Mouse (Mus musculus): ENCODE data around the gene Mnd1.

The Mnd1 gene

GRCm38 (mm10) chr3:84059676-84060075, 95.9 kb downstream of the Mnd1 start:
- no peak for DNase-seq (ENCODE audit: extremely low read depth, insufficient read length, low spot score)

- no peak for DNase-seq (ENCODE audit: extremely low read depth, insufficient read length, low spot score)
These were observed 96.3 kb downstream of the Mnd1 start for GRCm38 (mm10) chr3:84059261-84059660.

GRCm38 (mm10) chr3:84048729-84049175, 106.8 kb downstream of the Mnd1 start:
- DNase-seq (ENCODE audit: extremely low read depth, insufficient read length, low spot score): peak; percentile 16

GRCm38 (mm10) chr3:84046206-84046605, 109.4 kb downstream of the Mnd1 start:
- DNase-seq (ENCODE audit: extremely low read depth, insufficient read length, low spot score): no peak

GRCm38 (mm10) chr3:84041739-84042138, 113.8 kb downstream of the Mnd1 start:
- DNase-seq (ENCODE audit: extremely low read depth, insufficient read length, low spot score): no peak

- peak; percentile 77 for DNase-seq (ENCODE audit: extremely low read depth, insufficient read length, low spot score)
These were observed 115.0 kb downstream of the Mnd1 start for GRCm38 (mm10) chr3:84040476-84041082.

- DNase-seq (ENCODE audit: extremely low read depth, insufficient read length, low spot score): peak; percentile 87
These were observed 115.7 kb downstream of the Mnd1 start, which contains the start of gene Tmem131l for GRCm38 (mm10) chr3:84039646-84040475. Gene Tmem131l, minus strand, starts transcription at chr3:84040175.

GRCm38 (mm10) chr3:84038981-84039645, 116.5 kb downstream of the Mnd1 start:
- peak; percentile 73 for DNase-seq (ENCODE audit: extremely low read depth, insufficient read length, low spot score)

- DNase-seq (ENCODE audit: extremely low read depth, insufficient read length, low spot score): no peak
These were observed 117.5 kb downstream of the Mnd1 start for GRCm38 (mm10) chr3:84038126-84038525.

All from 3134 (cell line).